Mouse (Mus musculus): ENCODE measurements around the gene Smok2a.
"Not testable (repeated sequence)": the region's sequence is repeated elsewhere in the genome, so short reads cannot be mapped to it uniquely, and the experiment has no call there.

The Smok2a gene

GRCm38 (mm10) chr17:13220888-13221287 lies at the start of gene Smok2a:
TSS of gene Smok2a (plus strand) at chr17:13221188.
- no peak for DNase-seq (ENCODE audit: low read depth, low spot score)

- DNase-seq (ENCODE audit: low read depth, low spot score), result not testable (repeated sequence)
These were observed 47.4 kb upstream of the Smok2a start for GRCm38 (mm10) chr17:13173578-13173977.

GRCm38 (mm10) chr17:13174029-13174428 lies 47.0 kb upstream of the Smok2a start:
- DNase-seq (ENCODE audit: low read depth, low spot score), result not testable (repeated sequence)

GRCm38 (mm10) chr17:13175609-13176008 lies 45.4 kb upstream of the Smok2a start:
- not testable (repeated sequence) for DNase-seq (ENCODE audit: low read depth, low spot score)

- not testable (repeated sequence) for DNase-seq (ENCODE audit: low read depth, low spot score)
These were observed 43.2 kb upstream of the Smok2a start for GRCm38 (mm10) chr17:13177796-13178195.

- not testable (repeated sequence) for DNase-seq (ENCODE audit: low read depth, low spot score)
These were observed 42.0 kb upstream of the Smok2a start for GRCm38 (mm10) chr17:13179021-13179420.

GRCm38 (mm10) chr17:13180491-13180890 lies 40.5 kb upstream of the Smok2a start:
- not testable (repeated sequence) for DNase-seq (ENCODE audit: low read depth, low spot score)

- not testable (repeated sequence) for DNase-seq (ENCODE audit: low read depth, low spot score)
These were observed 38.3 kb upstream of the Smok2a start for GRCm38 (mm10) chr17:13182712-13183111.

GRCm38 (mm10) chr17:13184514-13184913 lies 36.5 kb upstream of the Smok2a start:
- DNase-seq (ENCODE audit: low read depth, low spot score), result not testable (repeated sequence)

GRCm38 (mm10) chr17:13186541-13186940 lies 34.4 kb upstream of the Smok2a start:
- DNase-seq (ENCODE audit: low read depth, low spot score), result not testable (repeated sequence)

- not testable (repeated sequence) for DNase-seq (ENCODE audit: low read depth, low spot score)
These were observed 33.4 kb upstream of the Smok2a start for GRCm38 (mm10) chr17:13187621-13188020.

- not testable (repeated sequence) for DNase-seq (ENCODE audit: low read depth, low spot score)
These were observed 32.1 kb upstream of the Smok2a start for GRCm38 (mm10) chr17:13188846-13189245.

GRCm38 (mm10) chr17:13190836-13191583 lies 30.0 kb upstream of the Smok2a start:
- not testable (repeated sequence) for DNase-seq (ENCODE audit: low read depth, low spot score)

GRCm38 (mm10) chr17:13196486-13196885 lies 24.5 kb upstream of the Smok2a start:
- DNase-seq (ENCODE audit: low read depth, low spot score), result not testable (repeated sequence)

- not testable (repeated sequence) for DNase-seq (ENCODE audit: low read depth, low spot score)
These were observed 22.2 kb upstream of the Smok2a start for GRCm38 (mm10) chr17:13198812-13199211.

GRCm38 (mm10) chr17:13199880-13200409 lies 21.0 kb upstream of the Smok2a start:
- not testable (repeated sequence) for DNase-seq (ENCODE audit: low read depth, low spot score)

GRCm38 (mm10) chr17:13201551-13201950 lies 19.4 kb upstream of the Smok2a start:
- not testable (repeated sequence) for DNase-seq (ENCODE audit: low read depth, low spot score)

- DNase-seq (ENCODE audit: low read depth, low spot score), result not testable (repeated sequence)
These were observed 18.4 kb upstream of the Smok2a start for GRCm38 (mm10) chr17:13202453-13203107.

GRCm38 (mm10) chr17:13205247-13205646 lies 15.7 kb upstream of the Smok2a start:
- not testable (repeated sequence) for DNase-seq (ENCODE audit: low read depth, low spot score)

- DNase-seq (ENCODE audit: low read depth, low spot score), result no peak
These were observed 14.5 kb upstream of the Smok2a start for GRCm38 (mm10) chr17:13206491-13206890.

- DNase-seq (ENCODE audit: low read depth, low spot score), result not testable (repeated sequence)
These were observed 12.5 kb upstream of the Smok2a start for GRCm38 (mm10) chr17:13208460-13208859.

GRCm38 (mm10) chr17:13212136-13212850 lies 8.7 kb upstream of the Smok2a start:
- DNase-seq (ENCODE audit: low read depth, low spot score), result no peak
